In genomic region chr3:57440956-57441355, GRCm38 (mm10) we compare ENCODE assay signal across 25 mouse cellular contexts. TPM values are rescaled to one million over a fixed set of nuclear protein-coding genes. Genes with fewer than 3 reads are reported as not detected.
"Had no signal": no experiment of that assay in that cellular context is flagged by ENCODE, and none has a peak within 500 bp of the region (broad histone marks: within the 10 kb centered on the region; RNA-seq: fewer than 3 reads in every experiment).

No protein-coding gene starts in this region.

- ATAC-seq: hindbrain, embryonic 16.5 days; inflammation-experienced regulatory T-cells, adult 6 months; intestine, postnatal 0 days; liver, embryonic 12.5 days had no signal

- H3K4me3 ChIP-seq: heart, embryonic 10.5 days; heart, embryonic 12.5 days; hindbrain, embryonic 10.5 days; hindbrain, embryonic 12.5 days; limb, embryonic 13.5 days; limb, embryonic 15.5 days; liver, embryonic 12.5 days had no signal

- H3K4me2 ChIP-seq: heart, embryonic 12.5 days; hindbrain, embryonic 12.5 days; hindbrain, embryonic 14.5 days; limb, embryonic 13.5 days; limb, embryonic 15.5 days; liver, embryonic 12.5 days had no signal

- H3K9me3 ChIP-seq: heart, embryonic 10.5 days; heart, embryonic 12.5 days; hindbrain, embryonic 10.5 days; hindbrain, embryonic 12.5 days; limb, embryonic 13.5 days; limb, embryonic 15.5 days; liver, embryonic 12.5 days had no signal

- H3K9ac ChIP-seq: heart, embryonic 12.5 days; hindbrain, embryonic 12.5 days; hindbrain, embryonic 14.5 days; limb, embryonic 13.5 days; limb, embryonic 15.5 days; liver, embryonic 12.5 days; liver, embryonic 14.5 days had no signal

- DNase-seq: gastrocnemius, postnatal 14 days; gastrocnemius, postnatal 36 days; heart, adult 18-20 months; heart, postnatal 10 days; heart, postnatal 4 days; kidney, adult 2 months; kidney, adult 9 months; kidney, postnatal 10 days; kidney, postnatal 25 days; layer of hippocampus, adult 9-11 months; layer of hippocampus, postnatal 36 days; left cerebral cortex, postnatal 4 days; lung, adult 18-20 months had no signal

- H3K27me3 ChIP-seq: heart, embryonic 12.5 days; hindbrain, embryonic 12.5 days; limb, embryonic 13.5 days; limb, embryonic 15.5 days; liver, embryonic 12.5 days had no signal

- H3K4me1 ChIP-seq: heart, embryonic 10.5 days; hindbrain, embryonic 10.5 days; hindbrain, embryonic 12.5 days; liver, embryonic 12.5 days had no signal

- H3K27ac ChIP-seq: heart, embryonic 10.5 days; hindbrain, embryonic 10.5 days; hindbrain, embryonic 12.5 days; hindbrain, embryonic 14.5 days; limb, embryonic 13.5 days; limb, embryonic 15.5 days; liver, embryonic 12.5 days; liver, embryonic 14.5 days had no signal

- H3K36me3 ChIP-seq: heart, embryonic 10.5 days; heart, embryonic 12.5 days; hindbrain, embryonic 10.5 days; hindbrain, embryonic 12.5 days; limb, embryonic 13.5 days; limb, embryonic 15.5 days; liver, embryonic 12.5 days had no signal

RNA-seq across cellular contexts. Expression of gene Tm4sf4, which starts 15.8 kb away (rescaled TPM):
- polyA plus RNA-seq: inflammation-experienced regulatory T-cells, adult 6 months had no signal
